Mouse (Mus musculus): ENCODE measurements around the gene Zfp526. TPM values are rescaled to one million over a fixed set of nuclear protein-coding genes. Genes with fewer than 3 reads are reported as not detected.

The Zfp526 gene
- total RNA-seq, 2 experiments from 2014 or later, result 9.3 to 9.4 TPM

- peak; percentile 98 for DNase-seq
Measured at GRCm38 (mm10) chr7:25267751-25268463, 46.7 kb downstream of the Zfp526 start.

DNA sequence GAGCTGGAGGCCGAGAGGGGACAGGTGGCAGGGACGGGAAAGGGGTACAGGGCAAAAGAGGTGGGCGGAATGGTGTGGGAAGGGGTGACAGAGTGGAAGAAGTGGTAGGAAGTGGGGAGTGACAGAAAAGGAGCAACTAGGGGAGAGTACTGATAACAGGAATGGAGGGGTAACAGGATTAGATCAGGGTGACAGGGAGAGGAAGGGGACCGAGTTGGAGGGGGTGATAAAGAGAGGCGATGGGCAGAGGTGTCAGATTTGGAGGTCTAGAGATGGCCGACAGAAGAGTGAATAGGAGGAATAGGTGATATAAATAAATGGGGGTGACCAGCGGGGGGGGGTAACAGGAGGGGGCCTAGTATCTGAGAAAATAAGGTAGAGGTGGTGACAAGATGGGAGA lies 47.4 kb downstream of the Zfp526 start:
- no peak for DNase-seq

GRCm38 (mm10) chr7:25269029-25269428 lies 47.8 kb downstream of the Zfp526 start:
- DNase-seq, result no peak

- no peak for DNase-seq
Measured at GRCm38 (mm10) chr7:25269545-25270271, 48.5 kb downstream of the Zfp526 start.

- no peak for DNase-seq
Measured at GRCm38 (mm10) chr7:25270652-25271633, 49.7 kb downstream of the Zfp526 start.

DNA sequence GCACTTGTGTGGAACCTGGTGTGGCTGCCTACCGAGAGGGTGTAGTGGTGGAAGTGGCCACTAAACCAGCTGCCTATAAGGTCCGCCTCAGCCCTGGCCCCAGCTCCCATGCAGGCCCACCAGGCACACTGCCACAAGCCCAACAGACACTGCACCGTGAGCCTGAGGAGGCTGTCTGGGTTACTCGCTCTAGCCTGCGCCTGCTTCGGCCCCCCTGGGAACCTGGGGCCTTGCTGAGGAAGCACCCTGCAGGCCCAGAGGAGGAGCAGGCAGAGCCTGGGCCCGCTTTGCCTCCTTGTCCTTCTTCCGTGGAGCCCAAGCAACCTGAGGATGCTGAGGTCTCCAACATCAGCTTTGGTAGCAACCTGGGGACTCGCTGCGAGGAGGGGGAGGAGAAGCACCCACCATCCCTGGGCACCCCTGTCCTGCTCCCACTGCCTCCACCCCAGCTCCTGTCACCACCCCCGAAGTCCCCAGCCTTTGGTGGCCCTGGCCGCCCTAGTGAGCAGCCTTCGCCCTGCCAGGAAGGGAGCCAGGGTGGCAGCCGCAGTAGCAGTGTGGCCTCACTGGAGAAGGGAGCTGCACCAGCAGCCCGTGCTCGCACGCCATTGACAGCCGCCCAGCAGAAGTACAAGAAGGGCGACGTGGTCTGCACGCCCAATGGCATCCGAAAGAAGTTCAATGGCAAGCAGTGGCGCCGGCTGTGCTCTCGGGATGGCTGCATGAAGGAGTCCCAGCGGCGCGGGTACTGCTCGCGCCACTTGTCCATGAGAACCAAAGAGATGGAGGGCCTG lies 50.6 kb downstream of the Zfp526 start:
- DNase-seq, result no peak

- DNase-seq, result no peak
Measured at GRCm38 (mm10) chr7:25272445-25273258, 51.4 kb downstream of the Zfp526 start.

- DNase-seq, result no peak
Measured at GRCm38 (mm10) chr7:25273259-25274241, 52.3 kb downstream of the Zfp526 start.

DNA sequence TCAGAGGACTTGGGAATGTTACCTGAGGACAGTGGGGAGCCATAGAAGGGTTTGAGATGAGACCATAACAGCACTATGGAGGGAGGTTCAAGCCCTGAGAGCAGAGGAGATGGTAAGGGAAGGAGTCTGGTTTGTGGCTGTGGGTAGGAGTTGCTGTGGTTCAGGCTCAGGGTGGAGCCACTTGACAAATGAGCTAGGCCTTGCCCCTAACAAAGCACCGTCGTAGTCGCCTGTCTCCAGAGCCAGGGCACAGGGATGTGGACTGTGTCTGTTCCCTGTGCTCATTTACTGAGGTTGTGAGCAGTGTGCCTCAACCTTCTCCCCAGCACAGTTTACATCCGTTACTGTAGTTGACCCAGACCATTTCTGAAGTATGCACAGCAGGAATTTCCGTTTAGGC lies 53.3 kb downstream of the Zfp526 start:
- DNase-seq, result no peak

GRCm38 (mm10) chr7:25274996-25275395 lies 53.8 kb downstream of the Zfp526 start:
- no peak for DNase-seq

GRCm38 (mm10) chr7:25275555-25276298 lies 54.5 kb downstream of the Zfp526 start:
- no peak for DNase-seq

Small RNA genes within 50 kb of the gene (microRNA-seq; reads per million reads assigned to microRNA genes)
- not detected for gene Mir7048

Other genes with a start within 250 kb of the Zfp526 start
- gene Rabac1, start 248.7 kb upstream of the Zfp526 start, total RNA-seq (2021), result 100 to 1,000 TPM; 325 to 361 TPM
- gene Atp1a3, start 215.5 kb upstream of the Zfp526 start, total RNA-seq (2021), result 100 to 1,000 TPM in 1 of 2 experiments, 10 to 100 TPM in 1; 69.6 to 106 TPM
- gene Grik5, start 149.1 kb upstream of the Zfp526 start, total RNA-seq (2021), result 10 to 100 TPM; 13.4 to 16.9 TPM
- 10 to 100 TPM; 20.6 to 20.9 TPM for gene Zfp574, start 148.9 kb upstream of the Zfp526 start, total RNA-seq (2021)
- gene Pou2f2, start 41.7 kb upstream of the Zfp526 start, total RNA-seq (2021), result 1 to 10 TPM in 1 of 2 experiments, under 1 TPM in 1; 0.86 to 1.3 TPM
- 10 to 100 TPM; 16.7 to 17.7 TPM for gene Dedd2, start 810 bp upstream of the Zfp526 start, total RNA-seq (2021)
- gene Gsk3a, start 16.4 kb downstream of the Zfp526 start, total RNA-seq (2021), result 10 to 100 TPM; 93.3 to 96.7 TPM
- gene Erf, start 29.3 kb downstream of the Zfp526 start, total RNA-seq (2021), result 10 to 100 TPM; 25.4 to 40.9 TPM
- gene Cic, start 46.3 kb downstream of the Zfp526 start, total RNA-seq (2021), result 100 to 1,000 TPM in 1 of 2 experiments, 10 to 100 TPM in 1; 94.8 to 116 TPM
- gene Pafah1b3, start 76.6 kb downstream of the Zfp526 start, total RNA-seq (2021), result 10 to 100 TPM; 32.7 to 34.0 TPM
- gene Prr19, start 80.0 kb downstream of the Zfp526 start, total RNA-seq (2021), result not detected
- 1 to 10 TPM; 1.5 to 1.6 TPM for gene Tmem145, start 84.7 kb downstream of the Zfp526 start, total RNA-seq (2021)
- gene Megf8, start 95.7 kb downstream of the Zfp526 start, total RNA-seq (2021), result 10 to 100 TPM; 43.7 to 51.3 TPM
- gene Cnfn, start 148.3 kb downstream of the Zfp526 start, total RNA-seq (2021), result not detected
- gene Lipe, start 177.3 kb downstream of the Zfp526 start, total RNA-seq (2021), result 100 to 1,000 TPM; 342 to 355 TPM
- not detected for gene Cxcl17, start 191.5 kb downstream of the Zfp526 start, total RNA-seq (2021)

Data from adrenal gland, postnatal 36 days (tissue).